Mouse (Mus musculus) layer of hippocampus, adult 2 months (tissue): Measurements from ENCODE around the gene Gm9887. TPM values are rescaled to one million over a fixed set of nuclear protein-coding genes. Genes with fewer than 3 reads are reported as not detected.
"Not testable (repeated sequence)": the region's sequence is repeated elsewhere in the genome, so short reads cannot be mapped to it uniquely, and the experiment has no call there.

Experiments used
- DNase-seq, 2 experiments: peaks; one replicate each; pipeline ENCODE4 v3.0.0; 2022; ENCODE audit warnings: low spot score in 2 of 2
- H3K27ac ChIP-seq: fragments of 200-600 bp; 2 replicates; pipeline ENCODE4 v1.8.1; 2022
- H3K4me3 ChIP-seq: fragments of 200-600 bp; 2 replicates; pipeline ENCODE4 v1.8.1; 2022; ENCODE audit warnings: mild to moderate bottlenecking
- CTCF ChIP-seq: fragments of 200-600 bp; conservative IDR thresholded peaks from 2 replicates; pipeline ENCODE4 v1.8.1; 2022; ENCODE audit warnings: antibody characterized with exemption, mild to moderate bottlenecking, moderate library complexity
- total RNA-seq, 2 experiments: library from RNA; stranded (reverse); gene quantifications; 2 replicates each; pipeline ENCODE4 v1.2.3; 2021

Gm9887 gene
- total RNA-seq, 2 experiments from 2014 or later: 0.61 to 1.1 TPM

DNA sequence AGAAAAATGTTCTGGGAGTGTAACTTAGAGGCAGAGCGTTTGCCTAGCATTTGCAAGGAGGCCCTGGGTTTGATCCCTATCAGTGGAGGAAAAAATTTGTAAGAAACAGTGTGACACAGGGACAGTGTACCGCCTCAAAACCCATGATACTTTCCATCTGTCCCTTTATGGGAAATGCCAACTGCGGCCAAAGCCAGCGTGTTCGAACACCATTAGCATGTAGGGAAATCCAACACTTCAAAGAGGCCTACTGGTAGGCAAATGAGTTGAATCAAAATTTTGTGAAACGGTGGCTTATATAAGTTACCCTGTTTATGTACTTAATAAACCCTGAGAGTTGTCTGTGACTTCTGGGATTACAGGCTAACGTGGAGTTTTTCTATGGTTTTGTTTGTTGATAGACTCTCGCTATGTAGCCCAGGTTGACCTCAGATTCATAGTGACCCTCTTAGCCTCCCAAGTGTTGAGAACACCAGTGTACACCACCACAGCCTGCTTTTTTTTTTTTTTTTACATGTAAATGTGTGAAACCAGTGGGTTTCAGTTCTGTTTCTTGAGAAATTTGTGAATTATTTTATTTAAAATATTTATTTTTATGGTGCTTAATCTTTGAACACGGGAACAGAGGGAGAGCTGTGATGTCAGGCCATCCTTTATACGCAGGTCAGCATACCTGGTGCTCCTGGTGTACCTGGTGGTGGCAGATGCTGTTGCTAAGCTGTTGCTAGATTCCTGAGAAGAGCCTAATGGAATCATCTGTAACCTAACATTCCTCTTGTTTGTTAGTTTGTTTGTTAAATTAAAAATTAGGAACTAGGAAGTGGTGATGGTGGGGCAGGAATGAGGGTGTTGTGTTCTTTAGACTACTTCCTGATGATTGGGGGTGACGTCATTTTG lies 6.5 kb upstream of the Gm9887 start:
- Histone ChIP-seq H3K27ac (no peak overlapping the region), H3K4me3 (no peak overlapping the region)
- no peak for TF ChIP-seq CTCF
- DNase-seq: no peak

DNA sequence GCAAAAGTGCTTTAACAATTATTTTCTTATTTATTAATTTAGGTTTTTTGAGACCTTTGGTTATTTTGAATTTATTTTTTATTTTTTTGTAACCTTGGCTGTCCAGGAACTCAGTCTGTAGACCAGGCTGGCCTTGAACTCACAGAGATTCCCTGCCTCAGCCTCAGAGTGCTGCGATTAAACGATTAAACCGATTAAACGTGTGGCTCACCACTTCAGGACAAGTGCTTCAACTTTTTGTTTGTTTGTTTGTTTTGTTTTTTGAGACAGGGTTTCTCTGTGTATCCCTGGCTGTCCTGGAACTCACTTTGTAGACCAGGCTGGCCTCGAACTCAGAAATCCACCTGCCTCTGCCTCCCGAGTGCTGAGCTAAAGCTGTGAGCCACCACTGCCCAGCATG lies 5.4 kb upstream of the Gm9887 start:
- H3K27ac ChIP-seq, DNase-seq, H3K4me3 ChIP-seq: not testable (repeated sequence)

DNA sequence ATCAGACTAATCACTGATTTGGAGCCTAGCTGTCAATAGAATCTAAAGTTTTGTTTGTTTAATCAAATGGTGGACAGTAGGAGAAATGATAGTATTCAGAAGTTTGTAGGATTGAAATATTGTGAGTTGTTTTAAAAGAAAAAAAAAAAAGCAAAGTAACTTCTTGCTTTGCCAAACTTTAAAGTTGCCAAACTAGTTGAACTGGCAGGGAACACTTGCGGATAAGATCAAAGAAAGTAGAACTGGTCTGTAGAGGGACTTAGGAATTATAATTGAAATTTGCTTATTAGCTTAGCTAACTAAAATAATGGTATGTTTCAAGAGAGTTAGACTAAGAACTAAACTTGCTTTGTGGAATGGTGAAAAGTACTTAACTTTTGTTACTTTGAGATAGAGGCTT lies 4.9 kb upstream of the Gm9887 start:
- no peak overlapping the region for H3K27ac ChIP-seq
- no peak for TF ChIP-seq CTCF
- H3K4me3 ChIP-seq: no peak overlapping the region
- DNase-seq: no peak

DNA sequence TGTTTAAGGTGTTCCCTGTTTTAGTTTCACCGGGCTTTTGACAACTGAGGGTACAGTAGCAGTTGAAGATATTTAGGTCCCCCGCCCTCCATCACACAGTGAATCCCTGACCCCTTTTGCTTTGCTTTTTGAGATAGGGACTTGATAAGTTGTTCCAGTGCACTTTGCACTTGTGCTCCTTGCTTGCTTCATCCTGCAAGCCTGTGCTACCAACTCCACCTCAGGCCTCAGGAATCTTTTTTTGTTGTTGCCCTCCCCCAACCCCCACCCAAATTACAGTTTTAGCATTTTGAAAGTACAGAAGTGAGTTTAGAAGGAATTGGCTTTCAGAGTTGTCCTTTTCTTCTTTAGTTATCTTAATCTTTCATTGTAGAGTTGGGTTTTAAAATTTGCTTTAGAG lies 3.9 kb upstream of the Gm9887 start:
- no peak for DNase-seq
- no peak for TF ChIP-seq CTCF
- no peak overlapping the region for H3K4me3 ChIP-seq
- H3K27ac ChIP-seq: no peak overlapping the region

DNA sequence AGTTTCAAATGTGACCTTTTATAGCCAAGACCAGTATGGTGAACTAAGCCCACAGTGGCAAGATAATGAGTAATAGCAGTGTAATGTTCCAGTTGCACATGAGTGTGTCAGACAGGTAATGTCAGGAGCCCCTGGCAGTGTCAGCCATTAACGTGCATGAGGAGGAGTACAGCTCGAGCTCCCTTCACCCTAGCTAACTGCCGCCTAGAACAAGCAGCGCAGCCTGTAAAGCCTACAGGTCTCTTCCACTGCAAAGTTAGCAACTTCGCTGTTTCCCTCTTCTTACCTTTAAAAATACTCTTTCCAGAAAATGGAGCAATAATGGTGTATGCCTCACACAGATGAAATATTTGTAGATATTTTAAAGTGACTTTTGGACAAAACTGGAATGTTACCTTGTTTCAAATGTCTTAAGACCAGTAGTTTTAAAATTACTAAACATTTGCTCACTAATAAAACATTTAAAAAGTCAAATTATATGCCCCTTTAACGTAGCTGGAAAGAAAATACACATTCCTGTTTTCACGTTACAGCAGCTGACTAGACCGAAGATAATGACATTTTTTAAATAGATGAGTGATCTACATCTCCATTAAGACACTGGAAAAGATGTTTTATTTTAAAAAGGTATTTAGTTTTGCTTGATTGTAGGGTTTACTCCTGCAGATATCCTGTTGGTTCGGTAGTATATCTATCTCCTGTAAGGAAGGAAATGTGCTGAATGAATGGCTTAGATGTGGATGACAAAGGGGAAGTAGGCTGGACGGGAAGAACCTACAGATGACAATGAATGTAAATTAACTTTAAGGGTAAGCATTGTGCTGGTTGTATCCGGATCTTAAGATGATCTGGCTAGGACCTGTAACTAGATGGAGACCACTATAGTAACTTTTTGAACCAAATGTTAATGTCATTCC lies 1.9 kb upstream of the Gm9887 start:
- Histone ChIP-seq H3K27ac (no peak overlapping the region), H3K4me3 (peak overlapping the region; percentile 98)
- TF ChIP-seq CTCF: no peak
- no peak for DNase-seq

DNA sequence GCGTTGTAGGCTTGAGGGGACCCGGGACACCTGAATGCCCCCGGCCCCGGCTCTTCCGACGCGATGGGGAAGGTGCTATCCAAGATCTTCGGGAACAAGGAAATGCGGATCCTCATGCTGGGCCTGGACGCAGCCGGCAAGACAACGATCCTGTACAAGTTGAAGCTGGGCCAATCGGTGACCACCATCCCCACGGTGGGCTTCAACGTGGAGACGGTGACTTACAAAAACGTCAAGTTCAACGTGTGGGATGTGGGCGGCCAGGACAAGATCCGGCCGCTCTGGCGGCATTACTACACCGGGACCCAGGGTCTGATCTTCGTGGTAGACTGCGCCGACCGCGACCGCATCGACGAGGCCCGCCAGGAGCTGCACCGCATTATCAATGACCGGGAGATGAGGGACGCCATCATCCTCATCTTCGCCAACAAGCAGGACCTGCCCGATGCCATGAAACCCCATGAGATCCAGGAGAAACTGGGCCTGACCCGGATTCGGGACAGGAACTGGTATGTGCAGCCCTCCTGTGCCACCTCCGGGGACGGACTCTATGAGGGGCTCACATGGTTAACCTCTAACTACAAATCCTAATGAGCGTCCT lies 573 bp upstream of the Gm9887 start:
- peak in 1 of 2 experiments; percentile 16 for DNase-seq
- Histone ChIP-seq H3K27ac (peak overlapping the region; percentile 97), H3K4me3 (peak overlapping the region; percentile 98)
- TF ChIP-seq CTCF: no peak

DNA sequence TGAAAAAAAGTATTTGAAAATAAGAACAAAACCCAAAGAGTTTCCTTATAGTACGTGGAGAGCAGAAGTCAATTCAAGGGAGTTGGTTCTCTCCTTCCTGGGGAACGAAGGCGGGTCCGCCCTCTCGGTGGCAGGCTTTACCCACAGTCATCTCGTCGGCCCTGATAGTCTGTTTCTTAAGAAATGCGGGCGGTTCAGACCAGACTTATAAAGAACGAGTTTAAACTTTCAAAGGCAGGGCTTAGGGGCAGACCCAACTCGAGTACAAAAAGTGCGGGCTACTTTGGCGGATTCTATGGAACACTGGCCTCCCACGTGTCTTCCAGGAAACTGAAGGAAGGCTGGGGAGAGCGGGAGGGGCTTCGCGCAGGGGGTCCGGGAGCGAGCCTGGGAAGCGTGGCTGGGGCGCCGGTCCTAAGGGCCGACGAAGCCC lies 821 bp downstream of the Gm9887 start:
- Histone ChIP-seq H3K4me3 (peak overlapping the region; percentile 98), H3K27ac (peak overlapping the region; percentile 97)
- peak in 1 of 2 experiments; percentile 63 for DNase-seq
- peak; percentile 59 for TF ChIP-seq CTCF

DNA sequence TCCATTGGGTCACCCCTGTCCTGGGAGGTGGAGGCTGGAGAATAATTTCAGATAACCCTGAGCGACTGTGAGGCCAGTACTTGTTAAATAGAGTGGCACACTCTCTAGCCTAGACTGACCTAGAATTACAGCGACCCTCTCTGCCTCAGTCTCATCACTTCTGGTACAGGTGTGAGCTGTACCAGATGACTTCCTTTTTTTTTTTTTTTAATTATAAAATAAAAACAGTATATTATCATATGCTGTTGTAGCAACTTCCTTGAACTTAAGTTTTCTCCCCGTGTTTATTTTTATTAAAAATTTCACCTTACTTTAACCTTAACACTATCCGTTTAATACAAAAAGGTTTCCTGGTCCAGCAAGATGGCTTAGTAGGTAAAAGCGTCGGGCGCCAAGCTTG lies 1.3 kb downstream of the Gm9887 start:
- H3K4me3 ChIP-seq: peak overlapping the region; percentile 98
- H3K27ac ChIP-seq: peak overlapping the region; percentile 97
- TF ChIP-seq CTCF: no peak
- DNase-seq: no peak

DNA sequence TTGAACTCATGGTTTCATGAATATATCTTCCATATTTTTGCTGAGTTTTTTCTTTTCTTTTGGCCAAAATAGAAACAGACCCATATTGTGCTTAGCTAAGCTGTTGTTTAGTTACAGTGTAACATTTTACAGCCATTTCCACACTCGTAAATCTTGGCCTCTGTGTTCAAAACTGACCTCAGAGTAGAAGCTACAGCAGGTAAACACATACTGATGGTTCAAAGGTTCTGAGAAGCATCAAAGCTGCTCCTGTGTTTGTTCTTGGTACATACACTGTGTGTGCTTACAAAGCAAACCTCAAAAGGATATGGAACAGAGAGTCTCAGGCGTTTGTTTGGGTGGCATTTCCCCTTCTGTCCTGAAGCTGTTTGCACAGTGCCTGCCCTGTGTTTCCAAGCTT lies 4.7 kb downstream of the Gm9887 start:
- H3K27ac ChIP-seq: no peak overlapping the region; the same call in 1 of the 2 replicates
- TF ChIP-seq CTCF: no peak
- no peak overlapping the region for H3K4me3 ChIP-seq
- DNase-seq: no peak

DNA sequence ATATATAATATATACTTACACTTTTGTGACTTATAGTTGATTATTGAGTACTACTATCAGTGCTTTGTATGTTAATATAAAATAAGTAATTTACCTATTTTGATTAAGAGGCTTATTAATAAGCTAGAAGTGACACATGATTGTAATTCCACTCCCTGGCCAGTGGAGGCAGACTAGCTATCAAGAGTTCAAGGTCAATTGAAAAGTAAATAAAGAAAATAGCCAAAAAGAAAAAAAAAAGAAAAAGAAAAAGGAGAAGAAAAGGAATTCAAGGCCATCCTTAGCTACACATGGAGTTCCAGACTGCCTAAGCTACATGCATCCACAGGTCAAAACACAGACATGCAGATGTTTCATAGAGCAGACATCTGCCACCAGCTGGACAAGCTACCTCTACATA lies 5.8 kb downstream of the Gm9887 start:
- Histone ChIP-seq H3K27ac (no peak overlapping the region), H3K4me3 (no peak overlapping the region)
- no peak for DNase-seq
- TF ChIP-seq CTCF: peak; percentile 76

DNA sequence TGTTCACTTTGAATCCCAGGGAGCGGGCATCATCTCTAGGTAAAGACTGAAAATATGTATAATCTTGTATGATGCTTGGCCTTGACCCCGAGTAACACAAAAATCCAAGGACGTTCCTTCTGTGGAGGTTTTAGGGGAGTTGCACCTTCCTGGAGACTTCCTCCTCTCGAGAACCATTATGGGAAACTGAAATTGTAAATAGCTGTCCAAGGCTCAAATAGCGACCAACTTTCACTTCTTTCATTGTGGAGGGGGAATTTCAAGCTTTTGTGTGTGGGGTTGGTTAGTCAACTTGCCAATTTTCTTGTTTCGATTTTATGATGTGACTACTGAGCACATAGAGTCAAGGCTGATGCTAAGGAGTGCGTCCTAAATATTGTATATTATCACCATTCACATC lies 6.5 kb downstream of the Gm9887 start:
- H3K4me3 ChIP-seq: no peak overlapping the region
- DNase-seq: no peak
- TF ChIP-seq CTCF: no peak
- no peak overlapping the region for H3K27ac ChIP-seq

DNA sequence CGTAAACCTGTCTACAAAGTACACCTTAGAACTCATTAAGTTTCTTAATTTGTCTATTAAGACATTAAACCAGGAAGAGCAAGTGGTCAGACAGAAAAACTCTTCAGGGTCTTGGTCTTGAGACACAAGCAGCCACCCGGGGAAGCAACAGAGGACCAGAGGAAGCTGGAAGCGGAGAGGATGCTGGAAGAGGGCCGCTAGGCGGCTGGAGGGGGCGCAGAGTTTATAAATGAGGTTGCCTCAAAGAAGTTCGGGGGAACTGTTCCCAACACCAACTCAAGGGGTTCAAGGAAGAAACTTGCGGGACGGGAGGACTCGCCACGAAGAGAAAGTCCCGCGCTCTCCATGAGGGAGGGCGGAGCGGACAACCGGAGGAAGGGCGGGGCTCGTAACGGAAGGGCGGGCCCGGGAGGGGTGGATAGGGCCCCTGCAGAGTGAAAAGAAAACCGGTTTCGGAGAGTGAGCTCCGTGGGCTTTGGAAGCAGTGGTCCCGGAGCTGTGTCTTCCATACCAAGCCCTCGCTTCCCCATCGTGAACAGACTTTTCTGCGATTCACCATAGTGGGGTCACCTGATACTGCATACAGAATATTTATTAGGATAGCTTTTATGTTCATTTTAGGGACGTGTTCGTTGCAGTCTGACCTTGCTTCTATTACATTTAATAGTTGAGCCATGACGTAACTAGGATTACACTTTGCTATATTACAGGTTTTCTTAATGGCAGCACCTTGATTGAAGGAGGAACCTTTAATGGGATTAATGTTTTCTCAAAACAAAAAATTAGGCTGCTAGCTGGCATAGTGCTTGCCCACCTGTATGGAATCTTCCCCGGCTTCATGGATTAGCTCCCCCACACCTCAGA lies 8.1 kb downstream of the Gm9887 start:
- H3K27ac ChIP-seq: peak overlapping the region; percentile 79
- TF ChIP-seq CTCF: peak; percentile 60
- peak overlapping the region; percentile 69 for H3K4me3 ChIP-seq
- DNase-seq: peak; percentile 63 to 67

DNA sequence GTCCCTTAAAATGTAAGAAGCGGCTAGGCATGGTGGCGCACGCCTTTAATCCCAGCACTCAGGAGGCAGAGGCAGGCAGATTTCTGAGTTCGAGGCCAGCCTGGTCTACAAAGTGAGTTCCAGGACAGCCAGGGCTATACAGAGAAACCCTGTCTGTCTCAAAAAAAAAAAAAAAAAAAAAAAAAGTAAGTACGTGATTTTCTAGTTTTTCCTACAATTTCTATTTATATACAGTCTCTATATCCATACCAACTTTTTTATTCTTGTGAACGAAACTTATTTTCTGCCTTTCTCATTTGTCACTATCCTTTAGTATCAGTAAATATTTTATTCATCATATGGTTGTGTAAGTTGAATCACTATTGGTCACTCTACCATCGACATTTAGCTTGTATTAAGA lies 9.1 kb downstream of the Gm9887 start:
- not testable (repeated sequence) for H3K27ac ChIP-seq, H3K4me3 ChIP-seq, DNase-seq
